Mouse (Mus musculus): ENCODE data around the gene Npc1l1.
"Not testable (repeated sequence)": the region's sequence is repeated elsewhere in the genome, so short reads cannot be mapped to it uniquely, and the experiment has no call there.

Npc1l1 gene

GRCm38 (mm10) chr11:6230012-6230411 is at the start of gene Npc1l1:
Npc1l1 (minus strand) TSS chr11:6230143.
- no peak for DNase-seq (ENCODE audit: low read depth, low spot score)

- no peak for DNase-seq (ENCODE audit: low read depth, low spot score)
Measured at GRCm38 (mm10) chr11:6276466-6276865, 46.5 kb upstream of the Npc1l1 start.

- DNase-seq (ENCODE audit: low read depth, low spot score): no peak
Measured at GRCm38 (mm10) chr11:6275094-6275484, 45.1 kb upstream of the Npc1l1 start.

- peak; percentile 94 for DNase-seq (ENCODE audit: low read depth, low spot score)
Measured at GRCm38 (mm10) chr11:6274387-6275093, 44.6 kb upstream of the Npc1l1 start, which contains the start of gene Tmed4. Tmed4 (minus strand) TSS chr11:6274870.

GRCm38 (mm10) chr11:6273607-6274006 is 43.7 kb upstream of the Npc1l1 start:
- DNase-seq (ENCODE audit: low read depth, low spot score): no peak

- DNase-seq (ENCODE audit: low read depth, low spot score): peak; percentile 97
Measured at GRCm38 (mm10) chr11:6267320-6268254, 37.6 kb upstream of the Npc1l1 start, which contains the start of gene Ddx56. Ddx56 (minus strand) TSS chr11:6267772.

- DNase-seq (ENCODE audit: low read depth, low spot score): no peak
Measured at GRCm38 (mm10) chr11:6266621-6267020, 36.7 kb upstream of the Npc1l1 start.

GRCm38 (mm10) chr11:6261434-6262082 is 31.6 kb upstream of the Npc1l1 start:
- peak; percentile 39 for DNase-seq (ENCODE audit: low read depth, low spot score)

GRCm38 (mm10) chr11:6259413-6259812 is 29.5 kb upstream of the Npc1l1 start:
- no peak for DNase-seq (ENCODE audit: low read depth, low spot score)

- no peak for DNase-seq (ENCODE audit: low read depth, low spot score)
Measured at GRCm38 (mm10) chr11:6256490-6257072, 26.6 kb upstream of the Npc1l1 start.

- not testable (repeated sequence) for DNase-seq (ENCODE audit: low read depth, low spot score)
Measured at GRCm38 (mm10) chr11:6254602-6255001, 24.7 kb upstream of the Npc1l1 start.

- DNase-seq (ENCODE audit: low read depth, low spot score): no peak
Measured at GRCm38 (mm10) chr11:6252824-6253223, 22.9 kb upstream of the Npc1l1 start.

- DNase-seq (ENCODE audit: low read depth, low spot score): no peak
Measured at GRCm38 (mm10) chr11:6252248-6252647, 22.3 kb upstream of the Npc1l1 start.

- DNase-seq (ENCODE audit: low read depth, low spot score): no peak
Measured at GRCm38 (mm10) chr11:6244707-6245106, 14.8 kb upstream of the Npc1l1 start.

GRCm38 (mm10) chr11:6233025-6233424 is 3.1 kb upstream of the Npc1l1 start:
- DNase-seq (ENCODE audit: low read depth, low spot score): no peak

GRCm38 (mm10) chr11:6224541-6225229 is 5.3 kb downstream of the Npc1l1 start:
- peak; percentile 74 for DNase-seq (ENCODE audit: low read depth, low spot score)

GRCm38 (mm10) chr11:6222187-6222586 is 7.8 kb downstream of the Npc1l1 start:
- no peak for DNase-seq (ENCODE audit: low read depth, low spot score)

GRCm38 (mm10) chr11:6219967-6220366 is 10.0 kb downstream of the Npc1l1 start:
- peak; percentile 38 for DNase-seq (ENCODE audit: low read depth, low spot score)

GRCm38 (mm10) chr11:6218189-6218896 is 11.6 kb downstream of the Npc1l1 start:
- no peak for DNase-seq (ENCODE audit: low read depth, low spot score)

GRCm38 (mm10) chr11:6216834-6217233 is 13.1 kb downstream of the Npc1l1 start:
- no peak for DNase-seq (ENCODE audit: low read depth, low spot score)

Data from telencephalon, adult 2 months (tissue).